Mouse (Mus musculus) intestine, embryonic 16.5 days (tissue): Measurements from ENCODE around the gene BC017158. TPM values are rescaled to one million over a fixed set of nuclear protein-coding genes. Genes with fewer than 3 reads are reported as not detected.

ENCODE experiments used
- ATAC-seq: fragments of 200-750 bp; cut with Nextera tagmentation; 2 replicates; pipeline ENCODE4 v1.8.0; 2017; ENCODE audit warnings: moderate TSS enrichment, moderate library complexity
- H3K27ac ChIP-seq: fragments of 300-500 bp; sonication (generic); 2 replicates; pipeline ENCODE4 v1.5.1; 2014; ENCODE audit warnings: mild to moderate bottlenecking, low read length
- H3K27me3 ChIP-seq: fragments of 300-500 bp; sonication (generic); replicated peaks from 2 replicates; pipeline ENCODE4 v1.6.1; 2014; ENCODE audit warnings: low read length, control low read depth, mixed read lengths; ENCODE audit not compliant: control insufficient read depth, insufficient read depth
- H3K36me3 ChIP-seq: fragments of 300-500 bp; sonication (generic); 2 replicates; pipeline ENCODE4 v1.6.1; 2014; ENCODE audit warnings: low read length, control low read depth; ENCODE audit not compliant: control insufficient read depth, insufficient read depth
- H3K4me1 ChIP-seq: fragments of 300-500 bp; sonication (generic); 2 replicates; pipeline ENCODE4 v1.6.1; 2014; ENCODE audit warnings: low read length, control low read depth, mixed read lengths; ENCODE audit not compliant: control insufficient read depth, insufficient read depth
- H3K4me2 ChIP-seq: fragments of 300-500 bp; sonication (generic); 2 replicates; pipeline ENCODE4 v1.6.1; 2014; ENCODE audit warnings: low read depth, low read length, control low read depth
- H3K4me3 ChIP-seq: fragments of 300-500 bp; sonication (generic); 2 replicates; pipeline ENCODE4 v1.5.1; 2014; ENCODE audit warnings: mild to moderate bottlenecking, low read length
- H3K9ac ChIP-seq: fragments of 300-500 bp; sonication (generic); 2 replicates; pipeline ENCODE4 v1.6.1; 2014; ENCODE audit warnings: low read depth, low read length
- H3K9me3 ChIP-seq: fragments of 300-500 bp; sonication (generic); 2 replicates; pipeline ENCODE4 v1.6.1; 2016; ENCODE audit warnings: low read length, control low read depth; ENCODE audit not compliant: control insufficient read depth
- WGBS: fragments of 180-500 bp; shearing (Covaris S2); extraction: QIAGEN DNeasy Blood & Tissue Kit; methylation state at CpG from one replicate; pipeline ENCODE4 v1.1.7; 2014; 5-methylcytosine and 5-hydroxymethylcytosine counted together
- polyA plus RNA-seq: library from polyadenylated mRNA; unstranded; fragments of >200 nt; fragmentation: Nextera tagmentation; extraction: Ambion mirVana; gene quantifications from 2 replicates; pipeline ENCODE4 v1.2.1, GENCODE M21; 2015

The BC017158 gene
- polyA plus RNA-seq, 1 experiment from 2014 or later, result 49.6 TPM

GRCm38 (mm10) chr7:128298481-128299342, 742 bp upstream of the BC017158 start:
- H3K4me2 ChIP-seq, result peak overlapping the region; percentile 84
- WGBS, result 72% methylated on average over 8 of the region's 8 CpGs
- peak overlapping the region; percentile 92 for H3K9ac ChIP-seq
- peak; percentile 25; the same call in 1 of the 2 replicates for ATAC-seq
- H3K36me3 ChIP-seq, result no peaks in the 10 kb centered on the region
- peak overlapping the region; percentile 94 for H3K4me3 ChIP-seq
- H3K27me3 ChIP-seq, result no peaks in the 10 kb centered on the region
- peak overlapping the region; percentile 94 for H3K27ac ChIP-seq
- peaks cover 17% of the 10 kb centered on the region for H3K4me1 ChIP-seq
- no peaks in the 10 kb centered on the region for H3K9me3 ChIP-seq

GRCm38 (mm10) chr7:128297291-128297616, 716 bp downstream of the BC017158 start:
- H3K27me3 ChIP-seq, result no peaks in the 10 kb centered on the region
- WGBS, result 24% methylated on average over 10 of the region's 10 CpGs

GRCm38 (mm10) chr7:128296514-128296913, 1.5 kb downstream of the BC017158 start:
- H3K4me2 ChIP-seq, result peak overlapping the region; percentile 84; the same call in 1 of the 2 replicates
- peak overlapping the region; percentile 94 for H3K4me3 ChIP-seq
- no peaks in the 10 kb centered on the region for H3K9me3 ChIP-seq
- peak overlapping the region; percentile 92; the same call in 1 of the 2 replicates for H3K9ac ChIP-seq
- ATAC-seq, result no peak
- 65% methylated on average over 3 of the region's 3 CpGs for WGBS
- H3K4me1 ChIP-seq, result peaks cover 17% of the 10 kb centered on the region
- no peaks in the 10 kb centered on the region for H3K27me3 ChIP-seq
- H3K27ac ChIP-seq, result no peak overlapping the region
- no peaks in the 10 kb centered on the region for H3K36me3 ChIP-seq

More at GRCm38 (mm10) chr7:128297291-128297616, 716 bp downstream of the BC017158 start:
- peak; percentile 34 for ATAC-seq
- H3K4me2 ChIP-seq, result peak overlapping the region; percentile 84
- no peaks in the 10 kb centered on the region for H3K36me3 ChIP-seq
- no peaks in the 10 kb centered on the region for H3K9me3 ChIP-seq
- H3K9ac ChIP-seq, result peak overlapping the region; percentile 92
- H3K4me1 ChIP-seq, result peaks cover 17% of the 10 kb centered on the region
- H3K27ac ChIP-seq, result peak overlapping the region; percentile 94
- H3K4me3 ChIP-seq, result peak overlapping the region; percentile 94

GRCm38 (mm10) chr7:128294785-128295184, 3.2 kb downstream of the BC017158 start:
- Histone ChIP-seq H3K9me3 (no peaks in the 10 kb centered on the region), H3K9ac (no peak overlapping the region), H3K27me3 (no peaks in the 10 kb centered on the region), H3K4me2 (no peak overlapping the region), H3K27ac (no peak overlapping the region), H3K36me3 (no peaks in the 10 kb centered on the region), H3K4me3 (no peak overlapping the region), H3K4me1 (peaks cover 18% of the 10 kb centered on the region)
- no peak for ATAC-seq
- 88% methylated on average over 10 of the region's 10 CpGs for WGBS

GRCm38 (mm10) chr7:128288923-128289544, 8.9 kb downstream of the BC017158 start:
- H3K27ac ChIP-seq, result peak overlapping the region; percentile 87
- H3K27me3 ChIP-seq, result no peaks in the 10 kb centered on the region
- no peaks in the 10 kb centered on the region for H3K9me3 ChIP-seq
- peak; percentile 93 for ATAC-seq
- no peak overlapping the region for H3K4me3 ChIP-seq
- H3K36me3 ChIP-seq, result peaks cover 2% of the 10 kb centered on the region; the same call in 1 of the 2 replicates
- WGBS, result 22% methylated on average over 9 of the region's 9 CpGs
- peak overlapping the region; percentile 32 for H3K4me2 ChIP-seq
- H3K4me1 ChIP-seq, result peaks cover 21% of the 10 kb centered on the region
- peak overlapping the region; percentile 52; the same call in 1 of the 2 replicates for H3K9ac ChIP-seq

- WGBS, result 86% methylated on average over 8 of the region's 8 CpGs
- H3K36me3 ChIP-seq, result peaks cover 5% of the 10 kb centered on the region; the same call in 1 of the 2 replicates
- no peak overlapping the region for H3K4me3 ChIP-seq
Measured at GRCm38 (mm10) chr7:128285060-128285459, 12.9 kb downstream of the BC017158 start.

GRCm38 (mm10) chr7:128284047-128284446, 13.9 kb downstream of the BC017158 start:
- 49% methylated on average over 5 of the region's 5 CpGs for WGBS
- Histone ChIP-seq H3K9me3 (no peaks in the 10 kb centered on the region), H3K27me3 (no peaks in the 10 kb centered on the region), H3K4me3 (no peak overlapping the region), H3K9ac (no peak overlapping the region), H3K27ac (peak overlapping the region; percentile 9; the same call in 1 of the 2 replicates), H3K4me2 (no peak overlapping the region), H3K4me1 (peaks cover 20% of the 10 kb centered on the region), H3K36me3 (peaks cover 5% of the 10 kb centered on the region; the same call in 1 of the 2 replicates)
- no peak for ATAC-seq

More at GRCm38 (mm10) chr7:128285060-128285459, 12.9 kb downstream of the BC017158 start:
- Histone ChIP-seq H3K27ac (no peak overlapping the region), H3K4me1 (peaks cover 27% of the 10 kb centered on the region), H3K4me2 (no peak overlapping the region), H3K9me3 (no peaks in the 10 kb centered on the region), H3K27me3 (no peaks in the 10 kb centered on the region), H3K9ac (no peak overlapping the region)
- ATAC-seq, result no peak

GRCm38 (mm10) chr7:128282532-128283244, 15.3 kb downstream of the BC017158 start:
- WGBS, result 31% methylated on average over 7 of the region's 7 CpGs

More at GRCm38 (mm10) chr7:128282532-128283244, 15.3 kb downstream of the BC017158 start:
- H3K4me1 ChIP-seq, result peaks cover 13% of the 10 kb centered on the region; the same call in 1 of the 2 replicates
- H3K9ac ChIP-seq, result 0 out of 2 replicates have a peak overlapping the region, but pooled peaks have one; percentile 7
- no peaks in the 10 kb centered on the region for H3K9me3 ChIP-seq
- H3K4me3 ChIP-seq, result no peak overlapping the region
- H3K36me3 ChIP-seq, result peaks cover 5% of the 10 kb centered on the region; the same call in 1 of the 2 replicates
- no peak overlapping the region for H3K4me2 ChIP-seq
- no peaks in the 10 kb centered on the region for H3K27me3 ChIP-seq
- H3K27ac ChIP-seq, result peak overlapping the region; percentile 70
- 0 out of 2 replicates have a peak, but pooled peaks have one; percentile 57 for ATAC-seq
